Mouse (Mus musculus) C2C12 (cell line): ENCODE measurements at regions not wholly inside any gene's neighbourhood (a gene's known extent, or its start where the extent isn't known, plus 50 kb on each side); places are given as distances from the start of the nearest gene placed in this dataset.

Source experiments
- H3K27me3 ChIP-seq: one replicate; pipeline ENCODE4 v1.6.1; 2011; ENCODE audit not compliant: control insufficient read depth, insufficient read depth, insufficient read length
- H3K36me3 ChIP-seq: one replicate; pipeline ENCODE4 v1.6.1; 2011; ENCODE audit not compliant: control insufficient read depth, insufficient read depth
- H3K4me3 ChIP-seq: one replicate; pipeline ENCODE4 v1.5.1; 2011; ENCODE audit warnings: mild to moderate bottlenecking, control low read depth; ENCODE audit not compliant: poor library complexity, insufficient read depth, severe bottlenecking
- H3K79me2 ChIP-seq: one replicate; pipeline ENCODE4 v1.6.1; 2011; ENCODE audit not compliant: control insufficient read depth, insufficient read depth
- H3K79me3 ChIP-seq: one replicate; pipeline ENCODE4 v1.6.1; 2011; ENCODE audit warnings: low read depth, control low read depth
- H3ac ChIP-seq: one replicate; pipeline ENCODE3; 2011; ENCODE audit warnings: low read depth; ENCODE audit not compliant: control insufficient read depth, insufficient read length
- CEBPB ChIP-seq: IDR thresholded peaks from one replicate; pipeline ENCODE4 v1.6.1; 2011; ENCODE audit warnings: low read depth, mild to moderate bottlenecking, control low read depth, moderate library complexity
- CTCF ChIP-seq: IDR thresholded peaks from one replicate; pipeline ENCODE4 v1.5.1; 2011; ENCODE audit not compliant: control insufficient read depth, insufficient read depth, insufficient read length
- FOSL1 ChIP-seq: IDR thresholded peaks from one replicate; pipeline ENCODE4 v1.8.0; 2011; ENCODE audit warnings: mild to moderate bottlenecking, low read length; ENCODE audit not compliant: poor library complexity, insufficient read depth, severe bottlenecking
- MAX ChIP-seq: IDR thresholded peaks from one replicate; pipeline ENCODE4 v1.6.1; 2011; ENCODE audit warnings: mild to moderate bottlenecking, control low read depth
- MYOD1 ChIP-seq: IDR thresholded peaks from one replicate; pipeline ENCODE4 v1.6.1; 2011; ENCODE audit warnings: low read depth; ENCODE audit not compliant: control insufficient read depth, insufficient read length
- MYOG ChIP-seq: IDR thresholded peaks from one replicate; pipeline ENCODE4 v1.6.1; 2011; ENCODE audit not compliant: control insufficient read depth, insufficient read length; ENCODE audit errors: extremely low read depth
- USF1 ChIP-seq: IDR thresholded peaks from one replicate; pipeline ENCODE4 v1.6.1; 2011; ENCODE audit warnings: low read depth, mild to moderate bottlenecking, control low read depth, moderate library complexity

- Histone ChIP-seq H3ac (no peak overlapping the region), H3K36me3 (no peaks in the 10 kb centered on the region), H3K79me3 (no peaks in the 10 kb centered on the region), H3K27me3 (no peaks in the 10 kb centered on the region), H3K79me2 (no peaks in the 10 kb centered on the region), H3K4me3 (no peak overlapping the region)
- TF ChIP-seq FOSL1: no peak
- no peak for TF ChIP-seq CEBPB
- no peak for TF ChIP-seq MAX
- TF ChIP-seq USF1: no peak
- TF ChIP-seq MYOG: no peak
- TF ChIP-seq MYOD1: no peak
- no peak for TF ChIP-seq CTCF
Observed at GRCm38 (mm10) chr7:39706606-39707005, 189.0 kb downstream of the Zfp619 start.

DNA sequence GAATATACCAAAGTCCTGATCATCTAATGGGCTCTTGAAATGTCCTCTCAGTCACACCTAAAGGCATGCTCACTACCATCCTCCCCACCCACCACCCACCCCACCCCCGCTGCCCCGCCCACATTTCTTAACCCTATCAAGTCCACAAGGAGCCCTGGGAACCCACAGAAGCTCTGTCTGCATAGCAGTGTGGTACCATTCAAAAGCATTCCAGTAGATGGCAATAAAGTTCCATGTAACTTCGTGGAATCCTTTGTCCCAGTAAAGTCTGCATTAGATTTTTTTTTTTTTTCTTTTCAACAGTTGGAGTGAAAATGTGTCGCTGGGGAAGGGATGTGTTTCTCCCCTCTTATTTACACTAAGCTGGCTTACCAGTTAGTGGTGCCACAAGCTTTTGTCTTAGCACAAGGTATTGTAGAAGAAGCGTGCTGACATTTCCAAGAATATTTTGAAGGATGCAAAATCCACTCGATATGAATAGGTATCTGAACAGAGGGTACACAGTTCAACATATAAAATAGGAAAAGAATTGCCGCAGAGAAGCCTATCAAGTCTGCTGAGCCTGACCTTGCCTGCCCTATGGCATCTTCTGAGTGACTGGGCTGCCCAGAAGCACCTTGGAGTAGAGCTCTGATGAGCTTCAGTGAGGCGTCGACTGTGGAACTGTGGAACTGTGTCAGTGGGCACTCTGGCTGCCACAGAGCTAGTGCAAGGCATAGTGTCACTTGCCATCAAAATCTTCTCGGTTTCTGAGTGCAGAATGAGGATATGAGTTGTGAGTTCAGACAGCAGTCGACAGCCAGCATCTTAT lies 199.0 kb downstream of the Zfp619 start:
- Histone ChIP-seq H3K27me3 (no peaks in the 10 kb centered on the region), H3K79me2 (no peaks in the 10 kb centered on the region), H3ac (no peak overlapping the region), H3K79me3 (no peaks in the 10 kb centered on the region), H3K4me3 (no peak overlapping the region), H3K36me3 (no peaks in the 10 kb centered on the region)
- TF ChIP-seq FOSL1 (no peak), MAX (no peak), MYOG (no peak), CEBPB (no peak), CTCF (no peak), USF1 (no peak), MYOD1 (no peak)

DNA sequence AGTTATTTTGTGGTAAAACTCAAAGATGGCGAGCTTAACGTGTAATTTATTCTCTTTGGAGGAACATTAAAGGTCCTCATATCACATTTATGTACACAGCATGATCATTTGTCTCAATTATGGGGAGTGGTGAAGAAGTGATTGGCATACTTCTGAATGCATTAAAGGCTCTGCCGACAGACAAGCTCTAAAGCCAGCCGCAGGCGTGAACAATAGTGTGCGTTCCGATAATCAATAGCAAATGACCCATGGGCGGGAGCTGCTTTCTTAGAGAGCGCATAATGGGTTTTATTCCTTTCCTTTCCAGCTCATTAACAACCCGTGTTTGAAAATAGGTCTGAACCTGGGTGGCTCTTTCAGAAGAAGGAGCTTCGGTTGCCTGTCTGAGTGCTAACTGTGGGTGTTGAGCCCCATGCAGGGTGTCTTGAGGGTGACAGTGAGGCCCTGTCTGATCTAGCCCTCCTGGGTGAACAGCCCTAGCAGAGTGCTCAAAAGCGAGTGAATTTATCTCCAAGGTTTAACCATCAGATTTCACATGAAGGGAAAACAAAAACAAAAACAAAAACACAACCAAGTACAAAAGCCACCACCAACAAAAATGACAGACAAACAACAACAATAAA lies 210.5 kb downstream of the Zfp619 start:
- H3K79me2 ChIP-seq: no peaks in the 10 kb centered on the region
- TF ChIP-seq USF1 (no peak), CTCF (no peak), CEBPB (no peak), MAX (no peak), FOSL1 (no peak), MYOG (no peak), MYOD1 (no peak)
- H3ac ChIP-seq: no peak overlapping the region
- H3K27me3 ChIP-seq: no peaks in the 10 kb centered on the region
- no peaks in the 10 kb centered on the region for H3K36me3 ChIP-seq
- H3K79me3 ChIP-seq: no peaks in the 10 kb centered on the region
- no peak overlapping the region for H3K4me3 ChIP-seq

GRCm38 (mm10) chr7:39728930-39729329 lies 211.4 kb downstream of the Zfp619 start:
- Histone ChIP-seq H3K27me3 (no peaks in the 10 kb centered on the region), H3K36me3 (no peaks in the 10 kb centered on the region), H3ac (no peak overlapping the region), H3K4me3 (no peak overlapping the region), H3K79me3 (no peaks in the 10 kb centered on the region), H3K79me2 (no peaks in the 10 kb centered on the region)
- TF ChIP-seq USF1 (no peak), MAX (no peak), MYOD1 (no peak), CTCF (no peak), CEBPB (no peak)

GRCm38 (mm10) chr7:39729723-39730122 lies 212.2 kb downstream of the Zfp619 start:
- Histone ChIP-seq H3K79me2 (no peaks in the 10 kb centered on the region), H3ac (no peak overlapping the region), H3K4me3 (no peak overlapping the region), H3K79me3 (no peaks in the 10 kb centered on the region), H3K27me3 (no peaks in the 10 kb centered on the region), H3K36me3 (no peaks in the 10 kb centered on the region)
- TF ChIP-seq USF1 (no peak), FOSL1 (no peak), MYOG (no peak), MAX (no peak), CTCF (no peak), MYOD1 (no peak), CEBPB (no peak)
